12 mouse cellular contexts compared by ENCODE assay signal in the genomic region with DNA sequence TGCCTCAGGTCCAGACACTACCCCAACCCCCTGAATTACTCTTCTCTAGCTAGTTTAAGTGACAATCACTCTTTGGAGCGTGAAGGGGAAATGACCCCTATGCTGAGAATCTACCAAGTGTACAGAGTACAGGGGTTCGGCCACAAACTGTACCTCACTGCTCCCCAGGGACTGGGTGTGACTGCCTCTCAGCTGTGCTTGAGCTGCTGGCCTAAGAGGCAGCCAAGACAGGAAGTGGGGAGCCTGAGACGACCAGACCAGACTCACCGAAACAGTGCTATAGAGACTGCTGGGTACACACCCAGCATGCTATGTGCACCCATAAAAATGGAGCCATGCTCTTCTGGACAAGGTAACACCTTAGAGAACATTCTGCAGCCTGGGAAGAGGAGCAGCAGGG.
A peak's percentile ranks its signal among the peaks of the same experiment; 100 is the strongest.
DNase-seq lines count a peak whose midpoint lies in the region; ATAC-seq and TF ChIP-seq lines count a peak whose summit lies in the region.
"Had no signal": no experiment of that assay in that cellular context is flagged by ENCODE, and none has a peak within 500 bp of the region (broad histone marks: within the 10 kb centered on the region; RNA-seq: fewer than 3 reads in every experiment).

No protein-coding gene starts in this region.

- in situ Hi-C loops in CH12.LX (cut with MboI; ENCODE audit: low pct_ligation_motif_present, low pct_unique_long_range_greater_than_20kb, low sequenced_read_pairs): no loop called here

- no peaks in the 10 kb centered on the region for H3K4me1 ChIP-seq in heart, embryonic 10.5 days
- peaks cover 9 to 29% of the 10 kb centered on the region in 2 experiments for H3K4me1 ChIP-seq in CH12.LX (ENCODE audit: control insufficient read depth in 1 of 2, insufficient read depth in 2 of 2)
- H3K4me1 ChIP-seq in small intestine, adult 2 months (ENCODE audit: control insufficient read depth, insufficient read depth, insufficient read length, low read length): no peaks in the 10 kb centered on the region
- no peaks in the 10 kb centered on the region for H3K4me1 ChIP-seq in stomach, postnatal 0 days (replicated peaks; ENCODE audit: control insufficient read depth, insufficient read depth)
- H3K4me1 ChIP-seq: forebrain, embryonic 15.5 days; midbrain, embryonic 12.5 days had no signal

- no peak for TF ChIP-seq CTCF in CH12.LX (conservative IDR thresholded peaks at IDR 0.05 in 1 of 2, IDR thresholded peaks at IDR 0.05 in 1 of 2; ENCODE audit: low read depth in 2 of 2, low read length in 2 of 2)
- no peak for TF ChIP-seq CTCF in small intestine, adult 2 months (IDR thresholded peaks at IDR 0.05; ENCODE audit: extremely low read depth, insufficient read length, insufficient replicate concordance, low read depth, low read length)
- TF ChIP-seq CTCF in stomach, postnatal 0 days (IDR thresholded peaks at IDR 0.05; ENCODE audit: low read depth): no peak

- H3K9me3 ChIP-seq in heart, embryonic 10.5 days: no peaks in the 10 kb centered on the region
- H3K9me3 ChIP-seq in CH12.LX (replicated peaks; ENCODE audit: low read length): peaks cover 4% of the 10 kb centered on the region
- H3K9me3 ChIP-seq in stomach, postnatal 0 days (ENCODE audit: control insufficient read depth, low read length): no peaks in the 10 kb centered on the region
- H3K9me3 ChIP-seq: forebrain, embryonic 15.5 days; limb, embryonic 12.5 days; midbrain, embryonic 12.5 days had no signal

- H3K27ac ChIP-seq in heart, embryonic 10.5 days: no peak overlapping the region
- no peak overlapping the region for H3K27ac ChIP-seq in CH12.LX (ENCODE audit: insufficient read depth, low read depth)
- H3K27ac ChIP-seq in small intestine, adult 2 months (ENCODE audit: insufficient read depth, low read depth, low read length): peak overlapping the region; percentile 38
- no peak overlapping the region for H3K27ac ChIP-seq in stomach, postnatal 0 days (replicated peaks)
- H3K27ac ChIP-seq: forebrain, embryonic 15.5 days; limb, embryonic 12.5 days; midbrain, embryonic 12.5 days had no signal

- no peak for ATAC-seq in stomach, postnatal 0 days (ENCODE audit: low FRiP score, low TSS enrichment)
- ATAC-seq in erythroid progenitor cell, adult 5-6 weeks (replicated peaks; ENCODE audit: low FRiP score, poor library complexity, severe bottlenecking): no peak
- ATAC-seq: forebrain, embryonic 15.5 days had no signal

- H3K27me3 ChIP-seq in heart, embryonic 10.5 days (ENCODE audit: insufficient read depth, poor library complexity, severe bottlenecking): no peaks in the 10 kb centered on the region
- H3K27me3 ChIP-seq in CH12.LX (replicated peaks): no peaks in the 10 kb centered on the region
- no peaks in the 10 kb centered on the region for H3K27me3 ChIP-seq in small intestine, adult 2 months (ENCODE audit: control insufficient read depth, insufficient read depth, low read length)
- no peaks in the 10 kb centered on the region for H3K27me3 ChIP-seq in stomach, postnatal 0 days (ENCODE audit: control insufficient read depth, insufficient read depth, low read length)
- H3K27me3 ChIP-seq: forebrain, embryonic 15.5 days; limb, embryonic 12.5 days had no signal

- TF ChIP-seq RAD21 in CH12.LX (IDR thresholded peaks at IDR 0.05; ENCODE audit: low read depth, low read length): no peak

- dilution Hi-C loops in CH12.LX (cut with MboI; ENCODE audit: extremely low pct_ligation_motif_present, extremely low pct_unique_long_range_greater_than_20kb, low sequenced_read_pairs): no loop called here

- H3K4me3 ChIP-seq in heart, embryonic 10.5 days: no peak overlapping the region
- H3K4me3 ChIP-seq in CH12.LX (replicated peaks in 1 of 3; ENCODE audit: low read depth in 2 of 3, low read length in 2 of 3, poor library complexity in 1 of 3): no peak overlapping the region
- no peak overlapping the region for H3K4me3 ChIP-seq in small intestine, adult 2 months (ENCODE audit: low read depth, low read length)
- no peak overlapping the region for H3K4me3 ChIP-seq in stomach, postnatal 0 days (ENCODE audit: low read depth, low read length)
- H3K4me3 ChIP-seq: forebrain, embryonic 15.5 days; limb, embryonic 12.5 days; midbrain, embryonic 12.5 days had no signal

- TF ChIP-seq EP300 in CH12.LX (IDR thresholded peaks at IDR 0.05; ENCODE audit: low read length): peak; percentile 59
- TF ChIP-seq EP300 in stomach, postnatal 0 days (optimal IDR thresholded peaks at IDR 0.05): no peak

- H3K36me3 ChIP-seq in heart, embryonic 10.5 days: peaks cover 17% of the 10 kb centered on the region; the same call in 1 of the 2 replicates
- H3K36me3 ChIP-seq in CH12.LX (replicated peaks in 1 of 2; ENCODE audit: control insufficient read depth in 1 of 2, insufficient read depth in 1 of 2, low read length in 1 of 2): peaks cover 0 to 48% of the 10 kb centered on the region in 2 experiments
- H3K36me3 ChIP-seq in small intestine, adult 2 months (ENCODE audit: control insufficient read depth, insufficient read depth, low read length): peaks cover 13% of the 10 kb centered on the region
- H3K36me3 ChIP-seq in stomach, postnatal 0 days (ENCODE audit: control insufficient read depth, insufficient read depth, low read length): no peaks in the 10 kb centered on the region; the same call in 1 of the 2 replicates
- H3K36me3 ChIP-seq: limb, embryonic 12.5 days; midbrain, embryonic 12.5 days had no signal

- WGBS in heart, embryonic 10.5 days: 76% methylated on average over 4 of the region's 4 CpGs
- WGBS in small intestine, adult 2 months: 70% methylated on average over 4 of the region's 4 CpGs
- 65% methylated on average over 4 of the region's 4 CpGs for WGBS in stomach, postnatal 0 days

- no peak for TF ChIP-seq POLR2A in CH12.LX (IDR thresholded peaks at IDR 0.05; ENCODE audit: low read depth, low read length)
- TF ChIP-seq POLR2A in small intestine, adult 2 months (IDR thresholded peaks at IDR 0.05; ENCODE audit: low read depth, low read length): no peak

- H3K9ac ChIP-seq in CH12.LX (ENCODE audit: insufficient read depth, low read depth): no peak overlapping the region
- H3K9ac ChIP-seq in stomach, postnatal 0 days (ENCODE audit: low read length): no peak overlapping the region
- H3K9ac ChIP-seq: forebrain, embryonic 15.5 days; limb, embryonic 12.5 days; midbrain, embryonic 12.5 days had no signal

- no peaks in the 10 kb centered on the region for H3K79me2 ChIP-seq in CH12.LX (replicated peaks; ENCODE audit: control insufficient read depth, extremely low read depth, insufficient read depth, poor library complexity, severe bottlenecking)

- peak; percentile 29 for DNase-seq in heart, adult 8-10 months (ENCODE audit: low spot score)
- no peak for DNase-seq in heart, embryonic 10.5 days (ENCODE audit: low spot score)
- DNase-seq in CH12.LX (ENCODE audit: extremely low read depth): peak; percentile 76
- DNase-seq in induced T-regulatory cell, adult 2 months (ENCODE audit: low read depth): peak; percentile 32
- DNase-seq in stomach, postnatal 0 days (ENCODE audit: low spot score): no peak
- DNase-seq in frontal cortex, postnatal 10 days (ENCODE audit: low spot score in 2 of 2): no peak
- DNase-seq: adrenal gland, postnatal 25 days had no signal

- H3K4me2 ChIP-seq in CH12.LX (ENCODE audit: insufficient read depth, low read depth, poor library complexity, severe bottlenecking): no peak overlapping the region; the same call in 1 of the 2 replicates
- no peak overlapping the region for H3K4me2 ChIP-seq in stomach, postnatal 0 days (replicated peaks; ENCODE audit: low read depth)
- H3K4me2 ChIP-seq: forebrain, embryonic 15.5 days; limb, embryonic 12.5 days; midbrain, embryonic 12.5 days had no signal

TF ChIP-seq in CH12.LX, 34 proteins besides CTCF, POLR2A, EP300 and RAD21:
- peak; percentile 69 for TF ChIP-seq ETS1 (conservative IDR thresholded peaks at IDR 0.05; ENCODE audit: low read depth, low read length)
- TF ChIP-seq BHLHE40 (IDR thresholded peaks at IDR 0.05; ENCODE audit: low read depth, low read length): peak; percentile 61
- no peak for TF ChIP-seq KAT2A (IDR thresholded peaks at IDR 0.05; ENCODE audit: insufficient replicate concordance, low read length)

Comparison
In these comparisons a context has a peak if more than half of its experiments do, and no peak if none do; other contexts are left out.
1. DNase-seq: peak in heart, adult 8-10 months (single experiment), CH12.LX (single experiment) and induced T-regulatory cell, adult 2 months (single experiment); none in heart, embryonic 10.5 days (single experiment), stomach, postnatal 0 days (single experiment) and frontal cortex, postnatal 10 days (0 of 2).